Mouse (Mus musculus) ES-Bruce4 (cell line): ENCODE results near the gene Scgb1b3.

Experiments
- CTCF ChIP-seq: IDR thresholded peaks from one replicate; pipeline ENCODE4 v1.8.1; 2011; ENCODE audit warnings: low read depth, low read length
- EP300 ChIP-seq: IDR thresholded peaks from 2 replicates; pipeline ENCODE4 v1.6.1; 2011; ENCODE audit warnings: low read depth, low read length; ENCODE audit not compliant: insufficient read depth

DNA sequence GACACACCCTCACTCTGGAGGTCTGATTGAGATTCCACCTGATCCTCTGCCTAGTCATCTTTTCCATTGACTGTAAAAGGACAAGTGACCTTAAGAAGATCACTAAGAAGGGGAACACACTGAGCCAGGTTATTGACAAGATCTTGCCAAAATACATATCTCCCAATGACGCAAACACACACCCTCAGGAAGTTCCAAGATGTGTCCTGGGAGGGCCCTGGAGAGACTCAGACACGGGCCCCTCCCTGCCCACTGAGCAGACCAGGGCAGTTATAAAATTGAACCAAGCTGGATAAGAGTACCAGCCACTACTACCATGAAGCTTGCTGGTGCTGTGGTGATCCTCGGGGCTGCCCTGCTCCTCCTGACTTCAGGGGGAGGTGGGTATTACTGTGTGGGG, at the start of gene Scgb1b3:
- no peak for TF ChIP-seq EP300
- no peak for TF ChIP-seq CTCF
